Mouse (Mus musculus) erythroid progenitor cell, adult 5-6 weeks (primary cell): ENCODE measurements around the gene Mtor. TPM values are rescaled to one million over a fixed set of nuclear protein-coding genes. Genes with fewer than 3 reads are reported as not detected.

Experiments
- ATAC-seq: replicated peaks from 2 replicates; pipeline ENCODE4 v1.8.0; 2016; ENCODE audit warnings: moderate number of reproducible peaks, mild to moderate bottlenecking, moderate TSS enrichment, inconsistent platforms; ENCODE audit not compliant: poor library complexity, low FRiP score, severe bottlenecking
- total RNA-seq, 2 experiments: library from RNA; stranded (forward) in 1 of 2; stranded (reverse) in 1 of 2; fragments of 150-400 nt in 1 of 2; fragments of 186-747, 209-891 nt in 1 of 2; gene quantifications; 2 replicates each; pipeline versions ENCODE4 v1.2.3 to v1.2.4; 2015 to 2017; ENCODE audit warnings: low replicate concordance in 2 of 2

Gene Mtor
- total RNA-seq, 2 experiments from 2014 or later: 22.0 to 34.4 TPM

DNA sequence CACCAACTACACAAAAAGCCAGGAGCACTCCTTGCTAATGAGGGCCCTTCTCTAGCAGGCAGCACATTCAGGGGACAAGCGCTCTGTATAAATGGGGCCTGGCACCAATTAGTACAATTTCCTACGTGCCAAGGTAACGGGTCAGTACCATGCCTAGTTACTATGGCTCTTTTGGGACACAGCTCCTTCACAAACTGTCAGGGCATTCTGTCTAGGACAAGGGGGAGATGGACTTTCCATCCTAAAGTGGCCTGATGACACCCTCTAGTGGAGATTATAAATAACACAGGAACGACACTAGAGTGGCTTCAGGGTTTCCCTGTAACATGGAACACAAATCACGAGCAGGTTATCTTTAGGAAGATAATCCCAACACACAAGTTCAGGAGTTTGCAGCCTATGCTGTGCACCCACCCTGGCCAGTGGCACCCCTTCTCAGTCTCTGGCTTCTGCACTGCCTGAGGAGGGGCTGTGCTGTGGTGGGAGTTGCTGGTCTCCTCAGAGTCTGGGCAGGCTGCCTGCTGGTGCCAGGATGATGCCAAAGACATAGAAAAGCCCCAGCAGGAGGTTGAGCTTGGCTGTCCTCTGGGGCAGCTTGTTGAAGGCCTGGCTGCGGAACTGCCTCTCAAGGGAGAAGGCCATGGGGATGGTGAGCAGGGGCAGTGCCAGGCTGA lies 12.6 kb upstream of the Mtor start:
- no peak for ATAC-seq

DNA sequence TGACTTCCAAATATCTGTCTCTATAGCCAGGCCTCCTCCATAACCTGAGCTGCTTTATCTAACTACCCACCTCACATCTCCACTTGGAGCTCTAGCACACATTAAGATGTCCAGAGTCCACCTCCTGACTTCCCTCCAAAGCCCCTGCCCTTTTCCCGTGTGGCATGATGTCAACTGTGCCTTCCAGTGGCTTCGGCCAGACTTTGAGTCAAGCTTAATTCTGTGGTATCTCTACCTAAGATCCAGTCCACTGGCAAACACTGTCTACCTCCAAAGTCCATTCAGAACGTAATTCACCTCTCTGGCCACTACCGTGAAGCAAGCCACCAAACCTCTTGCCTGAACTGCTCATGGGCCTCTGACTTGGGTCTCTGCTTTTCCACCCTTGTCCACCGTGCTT lies 6.5 kb upstream of the Mtor start:
- no peak for ATAC-seq

DNA sequence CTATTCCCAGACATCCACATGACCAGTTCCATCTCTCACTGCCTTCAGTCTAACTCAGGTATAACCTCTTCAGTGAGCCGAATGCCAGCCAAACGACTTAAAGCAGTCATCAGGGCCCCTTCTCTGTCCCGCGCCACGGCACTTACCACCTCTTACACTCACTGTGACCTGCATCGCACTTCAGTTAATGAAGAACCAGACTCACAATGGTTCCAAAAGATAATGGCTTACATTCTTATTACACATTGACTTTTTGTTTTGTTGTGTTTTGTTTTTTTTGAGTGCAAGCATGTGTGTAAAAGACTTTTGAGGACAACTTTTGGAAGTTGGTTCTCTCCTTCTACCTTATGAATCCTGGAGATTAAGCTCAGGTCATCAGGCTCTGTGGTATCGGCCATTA lies 5.8 kb upstream of the Mtor start:
- ATAC-seq: no peak

DNA sequence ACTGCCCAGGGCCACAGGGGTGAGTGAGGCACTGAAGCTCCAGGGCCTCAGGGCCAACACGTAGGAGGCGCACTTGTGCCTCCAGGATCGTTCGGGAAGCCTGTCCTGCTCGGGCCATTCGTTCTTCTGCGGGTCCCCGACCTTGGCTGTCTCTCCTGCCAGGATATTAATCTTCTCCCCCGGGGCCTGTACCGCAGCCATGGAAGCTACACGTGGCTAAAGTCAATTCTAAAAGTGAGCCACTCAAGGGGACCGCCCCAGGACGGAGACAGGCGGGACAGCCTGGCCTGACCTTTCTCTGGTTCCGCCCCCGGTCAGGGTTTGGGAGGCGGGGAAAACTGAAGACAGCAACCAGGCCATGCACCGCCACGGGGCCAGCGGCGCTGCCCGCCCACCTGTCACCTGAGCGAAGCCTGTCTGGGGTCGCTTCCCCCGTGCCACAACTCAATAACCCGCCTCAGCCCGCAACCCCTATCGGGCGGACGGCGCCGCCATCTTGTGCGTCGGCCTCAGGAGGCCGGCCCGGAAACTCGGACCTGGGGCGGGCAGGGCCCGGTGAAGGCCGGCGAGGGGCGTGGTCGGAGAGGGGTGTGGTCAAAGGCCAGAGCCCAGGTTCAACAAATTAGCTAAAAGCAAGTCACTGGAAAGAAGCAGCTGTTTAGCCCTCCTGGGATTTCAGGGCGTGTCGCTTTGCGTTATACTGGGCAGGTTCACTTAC lies 4.0 kb upstream of the Mtor start, which contains the start of gene Ubiad1:
TSS of gene Ubiad1 (minus strand) at position 522 of the 718 bp plus-strand sequence.
- ATAC-seq: peak; percentile 82

GRCm38 (mm10) chr4:148448853-148449245 lies 438 bp downstream of the Mtor start:
- ATAC-seq: no peak

GRCm38 (mm10) chr4:148453707-148454106 lies 5.3 kb downstream of the Mtor start:
- ATAC-seq: no peak

DNA sequence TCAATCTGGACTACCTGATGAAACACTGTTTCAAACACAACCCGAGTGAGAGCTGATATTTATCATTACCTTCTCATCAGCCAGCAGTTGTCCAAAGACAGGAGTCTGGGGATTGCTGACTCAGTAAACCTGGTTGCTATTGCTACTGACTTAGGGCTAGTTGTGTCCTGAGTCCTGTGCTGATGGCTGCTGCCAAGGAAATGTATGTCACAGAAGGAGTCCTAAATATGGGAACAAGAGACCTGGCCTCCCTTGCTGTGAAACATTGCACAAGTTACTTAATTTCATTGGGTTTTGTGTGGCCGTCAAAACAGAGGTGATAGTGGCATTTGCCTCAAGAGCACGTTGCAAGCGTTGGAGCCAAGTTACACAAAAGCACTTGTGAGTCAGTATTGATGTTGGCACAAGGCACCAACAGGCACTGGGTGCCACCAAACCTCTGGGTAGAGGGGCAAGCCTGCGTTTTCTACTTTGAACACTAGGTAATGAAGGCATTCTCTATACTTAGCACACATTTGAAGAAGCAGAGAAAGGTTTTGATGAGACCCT lies 7.1 kb downstream of the Mtor start:
- ATAC-seq: no peak

GRCm38 (mm10) chr4:148460656-148461284 lies 12.4 kb downstream of the Mtor start:
- ATAC-seq: no peak

GRCm38 (mm10) chr4:148461772-148462171 lies 13.4 kb downstream of the Mtor start:
- no peak for ATAC-seq

DNA sequence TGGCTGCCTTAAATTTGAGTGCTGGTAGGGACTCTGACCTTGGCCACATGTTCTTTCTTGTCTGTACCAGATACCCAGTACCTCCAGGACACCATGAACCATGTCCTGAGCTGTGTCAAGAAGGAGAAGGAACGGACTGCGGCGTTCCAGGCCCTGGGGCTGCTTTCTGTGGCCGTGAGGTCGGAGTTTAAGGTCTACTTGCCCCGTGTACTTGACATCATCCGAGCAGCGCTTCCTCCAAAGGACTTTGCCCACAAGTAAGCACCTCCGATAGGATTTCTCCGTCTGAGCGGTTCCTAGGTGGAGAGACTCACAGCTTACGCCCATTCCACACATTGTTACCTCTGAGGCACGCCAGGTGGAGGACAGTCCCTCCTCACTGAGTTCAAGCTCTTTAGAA lies 14.3 kb downstream of the Mtor start:
- no peak for ATAC-seq

DNA sequence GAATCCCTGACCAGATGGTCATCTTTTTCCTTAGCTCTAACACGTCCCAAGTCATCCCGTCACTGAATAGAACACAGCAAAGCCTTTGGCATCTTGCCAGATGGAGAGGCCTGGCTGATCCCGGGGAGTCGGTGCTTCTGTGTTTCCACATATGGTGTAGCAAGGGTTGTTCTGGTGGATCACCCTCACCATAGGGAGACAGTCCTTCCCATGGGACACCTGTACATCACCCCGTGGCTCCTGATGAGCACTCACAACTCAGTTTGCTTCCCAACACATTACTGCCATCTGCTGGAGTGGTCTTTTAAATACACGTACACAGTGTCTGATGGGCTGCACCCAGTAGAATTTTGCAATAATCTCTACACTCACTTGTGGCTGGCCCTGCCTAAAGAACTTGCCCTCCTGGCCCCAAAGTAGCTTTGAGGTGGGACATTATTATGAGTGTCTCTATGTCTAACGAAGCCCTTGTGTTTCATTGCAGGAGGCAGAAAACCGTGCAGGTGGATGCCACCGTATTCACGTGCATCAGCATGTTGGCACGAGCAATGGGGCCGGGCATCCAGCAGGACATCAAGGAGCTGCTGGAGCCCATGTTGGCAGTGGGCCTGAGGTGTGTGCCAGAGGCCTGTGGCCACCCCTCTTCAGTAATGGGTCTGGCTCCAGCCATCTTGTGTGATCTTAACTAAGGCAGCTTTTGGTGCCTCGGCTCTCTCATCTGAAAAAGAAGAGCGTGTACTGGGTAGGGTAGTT lies 15.0 kb downstream of the Mtor start:
- no peak for ATAC-seq

DNA sequence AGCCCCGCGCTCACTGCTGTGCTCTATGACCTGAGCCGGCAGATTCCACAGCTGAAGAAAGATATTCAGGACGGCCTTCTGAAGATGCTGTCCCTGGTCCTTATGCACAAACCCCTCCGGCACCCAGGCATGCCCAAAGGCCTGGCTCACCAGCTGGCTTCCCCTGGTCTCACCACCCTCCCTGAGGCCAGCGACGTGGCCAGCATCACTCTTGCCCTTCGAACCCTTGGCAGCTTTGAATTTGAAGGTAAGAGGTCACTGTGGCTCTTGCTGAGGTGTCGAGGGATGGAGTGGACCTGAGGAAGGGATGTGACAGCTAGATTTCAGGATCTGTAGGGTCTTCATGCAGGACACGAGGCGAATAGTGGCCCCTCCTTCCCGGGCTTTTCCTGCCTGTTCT lies 15.9 kb downstream of the Mtor start:
- no peak for ATAC-seq

DNA sequence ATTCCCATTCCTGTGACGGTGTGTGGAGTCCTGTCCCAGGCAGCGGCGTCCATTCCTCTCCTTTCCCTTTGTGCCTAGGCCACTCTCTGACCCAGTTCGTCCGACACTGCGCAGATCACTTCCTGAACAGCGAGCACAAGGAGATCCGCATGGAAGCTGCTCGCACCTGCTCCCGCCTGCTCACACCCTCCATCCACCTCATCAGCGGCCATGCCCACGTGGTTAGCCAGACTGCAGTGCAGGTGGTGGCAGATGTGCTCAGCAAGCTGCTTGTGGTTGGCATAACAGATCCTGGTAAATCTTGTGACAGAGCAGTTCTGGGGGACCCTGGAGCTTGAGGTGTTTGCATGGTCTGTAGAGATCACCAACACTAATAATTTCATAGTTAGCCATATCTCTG lies 16.5 kb downstream of the Mtor start:
- no peak for ATAC-seq

DNA sequence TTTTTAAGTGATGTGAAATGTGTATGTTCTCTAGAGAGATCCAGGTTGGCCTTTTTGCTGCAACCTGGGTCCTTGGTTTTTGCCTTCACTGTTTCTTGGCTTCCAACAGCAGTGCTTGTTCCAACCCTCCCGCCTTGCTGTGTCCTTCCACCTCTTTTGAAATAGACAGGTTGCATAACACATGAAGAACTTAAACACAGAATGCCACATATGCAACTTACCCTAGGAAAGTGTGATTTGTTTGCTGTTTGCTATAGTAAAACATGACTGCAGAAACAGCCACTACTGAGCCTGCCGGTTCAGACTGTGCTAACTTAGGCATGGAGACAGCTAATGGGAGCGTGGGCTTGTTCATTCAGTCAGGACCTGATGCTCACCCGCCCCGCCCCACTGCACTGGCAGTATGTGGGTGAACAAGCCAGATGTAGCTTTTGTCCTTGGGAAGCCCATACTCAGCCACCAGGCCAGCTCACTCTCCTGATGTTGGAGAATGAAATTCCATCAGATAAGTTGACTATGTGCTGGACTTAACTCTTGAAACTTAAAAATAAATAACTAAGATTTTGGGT lies 18.2 kb downstream of the Mtor start:
- ATAC-seq: no peak

- ATAC-seq: no peak
These were observed 20.0 kb downstream of the Mtor start for GRCm38 (mm10) chr4:148468396-148468795.

DNA sequence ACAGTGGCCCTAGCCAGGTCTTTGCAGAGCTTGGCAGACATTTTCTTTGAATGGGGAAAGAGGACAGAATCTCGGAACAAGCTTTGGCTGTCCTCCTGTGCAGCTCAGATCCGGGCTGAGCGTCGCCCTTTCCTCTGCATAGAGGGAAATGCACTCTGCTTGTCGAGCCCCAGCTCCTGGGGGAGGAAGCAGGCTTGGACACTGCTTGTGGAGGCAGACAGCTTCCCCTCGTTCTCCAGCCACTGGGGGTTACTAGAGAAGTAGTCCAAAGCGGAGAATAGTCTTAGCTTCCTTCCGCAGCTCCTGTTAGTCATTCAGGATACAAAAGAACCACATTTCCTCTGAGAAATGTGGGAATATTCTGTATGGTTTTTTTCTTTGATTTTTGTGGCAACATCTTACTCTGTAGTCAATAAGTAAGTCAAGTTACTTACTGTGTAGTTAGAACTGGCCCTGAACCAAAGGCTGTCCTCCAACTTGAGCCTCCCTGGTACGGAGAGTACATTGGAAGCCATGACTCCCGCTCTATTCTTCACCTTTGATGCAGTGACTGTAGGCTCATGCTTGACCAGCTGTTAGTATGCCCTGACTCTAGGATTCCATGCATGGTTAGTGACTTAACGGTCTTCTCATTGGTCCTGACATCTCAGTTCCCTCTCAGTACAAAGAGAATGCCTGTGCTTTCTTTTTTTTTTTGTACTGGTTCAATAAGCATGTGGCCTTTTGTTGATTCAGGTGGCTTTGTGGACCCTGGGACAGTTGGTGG lies 21.3 kb downstream of the Mtor start:
- no peak for ATAC-seq

DNA sequence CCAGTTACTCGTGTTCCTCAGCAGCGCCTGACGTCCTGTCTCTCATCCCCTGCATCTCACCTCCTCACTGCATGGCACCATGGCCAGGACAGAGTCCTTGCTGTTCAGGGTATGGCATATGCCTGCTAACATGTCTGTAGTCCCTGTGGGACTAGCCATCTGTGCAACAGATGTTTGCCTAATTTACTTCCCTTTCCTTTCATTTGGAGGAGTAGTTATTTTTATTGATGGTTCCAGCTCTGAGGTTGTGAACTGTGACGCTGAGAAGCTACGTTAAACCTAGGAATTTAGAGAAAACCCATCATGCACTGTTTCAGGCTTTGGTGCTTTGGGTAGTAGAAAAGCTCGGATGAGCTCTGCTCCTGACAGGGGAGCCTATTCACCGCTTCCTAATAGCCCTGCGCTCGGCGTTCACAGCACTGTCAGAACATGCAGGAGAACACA lies 23.0 kb downstream of the Mtor start:
- no peak for ATAC-seq

GRCm38 (mm10) chr4:148472436-148473174 lies 24.2 kb downstream of the Mtor start:
- no peak for ATAC-seq
